Mouse (Mus musculus): ENCODE measurements around the gene Tdrd7. TPM values are rescaled to one million over a fixed set of nuclear protein-coding genes. Genes with fewer than 3 reads are reported as not detected.

Gene Tdrd7
- polyA plus RNA-seq, 1 experiment, result 31.7 TPM

- DNase-seq (ENCODE audit: low spot score), result no peak
Measured at GRCm38 (mm10) chr4:46041761-46042504, 76.8 kb downstream of the Tdrd7 start.

DNA sequence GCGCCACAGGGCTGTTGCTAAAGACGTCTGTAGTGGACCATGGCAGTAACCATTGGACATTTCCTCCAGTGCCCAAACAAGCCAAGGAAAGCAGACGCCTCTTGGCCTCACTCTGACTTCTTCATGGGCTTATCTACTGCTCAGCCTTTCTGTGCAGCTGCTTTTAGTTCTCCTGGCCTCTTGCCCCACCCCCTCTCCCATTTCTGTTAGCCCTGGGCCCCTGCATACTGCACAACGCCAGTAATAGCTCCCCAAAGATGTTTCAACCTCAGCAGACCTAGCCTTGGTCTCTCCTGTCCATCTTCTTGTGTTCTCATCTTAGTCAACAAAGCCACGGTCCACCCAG lies 77.3 kb downstream of the Tdrd7 start:
- DNase-seq (ENCODE audit: low spot score), result no peak

- no peak for DNase-seq (ENCODE audit: low spot score)
Measured at GRCm38 (mm10) chr4:46043361-46043760, 78.2 kb downstream of the Tdrd7 start.

GRCm38 (mm10) chr4:46047971-46048370 lies 82.8 kb downstream of the Tdrd7 start:
- DNase-seq (ENCODE audit: low spot score), result no peak

DNA sequence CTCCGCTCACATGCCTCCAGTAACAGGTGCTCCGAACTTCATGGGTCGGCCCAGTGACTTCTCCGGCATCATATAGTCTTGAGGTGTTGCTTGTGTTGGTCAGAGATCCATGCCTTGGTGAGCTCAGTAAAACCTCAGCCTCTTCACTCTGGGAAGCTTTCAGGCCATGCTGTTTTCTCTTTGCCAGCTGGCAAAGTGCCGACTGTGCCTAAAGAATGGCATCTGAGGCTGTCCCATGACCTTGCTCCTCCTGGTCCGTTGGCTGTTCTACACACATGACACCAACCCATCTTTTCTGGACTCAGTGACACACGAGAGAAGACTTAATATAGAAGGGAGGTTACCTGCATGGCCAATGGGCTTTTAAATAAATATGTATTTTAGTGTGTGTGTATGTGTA lies 83.3 kb downstream of the Tdrd7 start:
- DNase-seq (ENCODE audit: low spot score), result no peak

- DNase-seq (ENCODE audit: low spot score), result no peak
Measured at GRCm38 (mm10) chr4:46053323-46054107, 88.4 kb downstream of the Tdrd7 start.

DNA sequence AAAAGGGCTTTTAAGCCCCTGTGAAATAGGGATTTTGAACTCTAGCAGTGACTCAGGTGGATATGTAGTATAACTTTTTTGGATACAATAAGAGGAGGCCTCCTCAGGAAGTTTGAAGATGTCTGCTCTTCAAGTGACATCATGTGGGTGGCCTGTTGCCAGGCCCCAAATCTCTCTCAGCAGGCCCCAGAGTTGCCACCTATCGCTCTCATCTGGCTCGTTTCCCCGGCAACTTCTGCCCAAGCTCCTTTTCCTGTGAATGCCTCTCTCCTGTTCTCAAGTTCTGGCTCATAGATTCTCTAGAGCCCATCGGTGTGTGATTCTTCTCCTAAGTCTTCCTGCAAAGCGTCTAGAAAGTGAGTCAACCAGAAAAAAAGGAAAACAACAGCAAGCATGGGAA lies 91.0 kb downstream of the Tdrd7 start:
- DNase-seq (ENCODE audit: low spot score), result no peak

DNA sequence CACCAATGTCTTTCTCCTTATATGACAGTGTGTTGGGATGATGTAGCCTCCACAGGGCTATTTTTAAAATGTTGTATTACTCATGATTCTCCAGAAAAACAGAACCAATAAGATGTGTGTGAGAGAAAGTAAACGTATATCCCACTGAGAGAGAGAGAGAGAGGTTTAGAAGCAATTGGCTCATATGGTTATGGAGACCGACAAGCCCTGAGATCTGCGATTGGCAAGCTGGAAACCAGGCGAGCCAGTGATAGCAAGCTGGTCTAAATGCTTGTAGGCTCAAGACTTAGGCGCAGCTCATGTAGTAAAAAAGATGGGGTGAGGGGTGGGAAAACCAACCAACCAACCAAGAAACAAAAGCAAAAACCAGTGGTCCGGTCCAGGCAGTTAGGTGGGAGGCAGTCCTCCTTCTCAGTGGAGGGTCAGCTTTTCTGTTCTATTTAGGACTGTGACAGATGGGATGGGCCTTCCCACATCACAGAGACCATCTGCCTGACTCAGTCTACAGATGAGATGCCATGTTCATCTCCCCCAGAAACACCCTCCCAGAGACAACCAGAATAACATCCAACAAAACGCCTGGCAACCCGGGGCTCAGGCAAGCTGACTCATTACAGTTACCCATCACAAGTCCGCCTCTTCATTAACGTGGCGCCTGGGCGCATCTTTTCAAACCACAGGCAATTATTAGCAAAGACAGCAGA lies 96.3 kb downstream of the Tdrd7 start:
- DNase-seq (ENCODE audit: low spot score), result no peak

- no peak for DNase-seq (ENCODE audit: low spot score)
Measured at GRCm38 (mm10) chr4:46063841-46064240, 98.7 kb downstream of the Tdrd7 start.

GRCm38 (mm10) chr4:46064263-46064662 lies 99.1 kb downstream of the Tdrd7 start:
- DNase-seq (ENCODE audit: low spot score), result no peak

- DNase-seq (ENCODE audit: low spot score), result no peak
Measured at GRCm38 (mm10) chr4:46064961-46065360, 99.8 kb downstream of the Tdrd7 start.

GRCm38 (mm10) chr4:46065695-46066340 lies 100.7 kb downstream of the Tdrd7 start:
- DNase-seq (ENCODE audit: low spot score), result no peak

DNA sequence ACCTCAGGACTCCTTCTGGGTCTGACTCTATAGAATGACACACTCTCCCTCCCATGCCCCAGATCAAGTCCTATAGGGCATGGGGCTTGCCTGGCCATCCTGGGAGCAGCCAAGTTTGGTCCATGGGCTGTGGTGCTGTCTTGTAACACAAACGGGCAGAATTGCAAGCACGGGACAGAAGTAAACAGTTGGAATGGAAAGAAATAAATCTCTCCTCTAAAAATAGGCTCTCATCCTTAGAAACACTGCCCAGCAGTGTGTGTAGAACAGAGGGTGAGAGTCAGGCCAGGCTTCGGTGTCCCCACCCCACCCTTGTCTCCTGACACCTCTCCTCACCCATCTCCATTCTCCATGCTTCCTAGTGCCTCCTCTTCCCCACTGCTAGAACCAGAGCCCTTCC lies 102.9 kb downstream of the Tdrd7 start:
- DNase-seq (ENCODE audit: low spot score), result no peak

DNA sequence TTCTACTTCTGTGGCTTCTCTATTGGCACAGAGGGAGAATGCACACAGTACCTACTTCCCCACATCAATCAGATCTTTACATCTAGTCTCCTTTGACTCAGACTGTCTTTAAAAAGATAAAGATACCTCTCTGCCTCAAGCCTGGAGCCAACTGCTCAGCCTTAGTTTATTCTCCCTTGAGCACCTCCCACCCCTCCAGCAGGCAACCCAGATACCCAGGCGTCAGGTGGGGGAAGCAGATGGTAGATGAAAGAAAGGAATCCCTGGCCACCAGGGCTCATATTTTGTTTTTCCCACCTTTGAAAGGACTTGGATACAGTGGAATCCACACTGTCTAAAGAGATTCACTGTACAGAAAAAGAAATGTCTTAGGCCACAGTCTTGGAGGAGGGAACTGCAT lies 103.4 kb downstream of the Tdrd7 start:
- no peak for DNase-seq (ENCODE audit: low spot score)

GRCm38 (mm10) chr4:46069851-46070482 lies 104.8 kb downstream of the Tdrd7 start:
- no peak for DNase-seq (ENCODE audit: low spot score)

GRCm38 (mm10) chr4:46072631-46073030 lies 107.5 kb downstream of the Tdrd7 start:
- DNase-seq (ENCODE audit: low spot score), result no peak

- no peak for DNase-seq (ENCODE audit: low spot score)
Measured at GRCm38 (mm10) chr4:46073736-46074135, 108.6 kb downstream of the Tdrd7 start.

- no peak for DNase-seq (ENCODE audit: low spot score)
Measured at GRCm38 (mm10) chr4:46075664-46076063, 110.5 kb downstream of the Tdrd7 start.

- no peak for DNase-seq (ENCODE audit: low spot score)
Measured at GRCm38 (mm10) chr4:46076892-46077291, 111.8 kb downstream of the Tdrd7 start.

- no peak for DNase-seq (ENCODE audit: low spot score)
Measured at GRCm38 (mm10) chr4:46080261-46080660, 115.1 kb downstream of the Tdrd7 start.

GRCm38 (mm10) chr4:46082555-46082954 lies 117.4 kb downstream of the Tdrd7 start:
- DNase-seq (ENCODE audit: low spot score), result no peak

Data from urinary bladder, adult 2 months (tissue).